Mouse (Mus musculus): ENCODE measurements at regions not wholly inside any gene's neighbourhood (a gene's known extent, or its start where the extent isn't known, plus 50 kb on each side); places are given as distances from the start of the nearest gene placed in this dataset.

GRCm38 (mm10) chr1:61050346-61050745 lies 72.6 kb downstream of the Icos start:
- no peak for DNase-seq

DNA sequence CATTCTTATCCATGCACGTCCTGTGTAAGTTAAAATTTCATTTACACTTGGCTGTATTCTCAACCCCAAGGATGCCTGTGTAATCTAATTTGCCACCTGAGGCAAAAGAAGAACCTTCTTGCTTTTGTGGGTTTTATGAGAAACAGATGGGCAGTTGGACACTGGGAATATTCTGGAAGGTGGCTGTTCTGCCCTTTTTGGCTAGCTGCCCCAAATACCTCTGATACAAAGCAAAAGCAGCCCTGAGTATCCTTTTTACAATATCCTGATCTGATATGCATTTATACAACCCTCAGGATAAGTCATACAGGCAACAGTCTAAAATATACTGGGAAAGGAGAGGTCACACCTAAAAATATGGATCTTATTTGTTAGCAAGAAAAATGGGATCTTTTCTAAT lies 75.9 kb downstream of the Icos start:
- no peak for DNase-seq

GRCm38 (mm10) chr1:61054391-61054790 lies 76.7 kb downstream of the Icos start:
- no peak for DNase-seq

GRCm38 (mm10) chr1:61055176-61055575 lies 77.4 kb downstream of the Icos start:
- peak; percentile 6 for DNase-seq

GRCm38 (mm10) chr1:61059910-61060536 lies 82.3 kb downstream of the Icos start:
- DNase-seq = no peak

- no peak for DNase-seq
Measured at GRCm38 (mm10) chr1:61061892-61062460, 84.2 kb downstream of the Icos start.

GRCm38 (mm10) chr1:61068112-61068511 lies 90.4 kb downstream of the Icos start:
- no peak for DNase-seq

DNA sequence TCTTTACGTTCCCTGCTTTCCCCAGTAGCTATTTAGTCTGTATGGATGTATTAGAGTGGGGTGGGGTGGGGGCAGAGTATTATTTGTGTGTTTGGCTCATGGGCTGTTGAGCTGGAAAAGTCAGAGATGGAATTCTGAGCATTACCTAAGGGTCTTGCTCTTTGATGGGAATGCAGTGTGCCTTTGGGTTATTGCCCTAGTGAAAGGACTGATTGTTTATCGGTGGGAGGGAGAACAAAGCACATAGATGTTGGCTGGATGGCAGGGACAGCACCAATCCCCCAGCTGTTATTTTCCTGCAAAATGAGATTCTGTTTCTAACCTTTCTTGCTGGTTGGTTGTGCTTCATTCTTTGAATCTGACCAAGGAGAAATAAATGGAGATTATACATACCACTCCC lies 96.4 kb downstream of the Icos start:
- DNase-seq = no peak

- peak; percentile 10 for DNase-seq
Measured at GRCm38 (mm10) chr1:61075335-61075734, 97.6 kb downstream of the Icos start.

DNA sequence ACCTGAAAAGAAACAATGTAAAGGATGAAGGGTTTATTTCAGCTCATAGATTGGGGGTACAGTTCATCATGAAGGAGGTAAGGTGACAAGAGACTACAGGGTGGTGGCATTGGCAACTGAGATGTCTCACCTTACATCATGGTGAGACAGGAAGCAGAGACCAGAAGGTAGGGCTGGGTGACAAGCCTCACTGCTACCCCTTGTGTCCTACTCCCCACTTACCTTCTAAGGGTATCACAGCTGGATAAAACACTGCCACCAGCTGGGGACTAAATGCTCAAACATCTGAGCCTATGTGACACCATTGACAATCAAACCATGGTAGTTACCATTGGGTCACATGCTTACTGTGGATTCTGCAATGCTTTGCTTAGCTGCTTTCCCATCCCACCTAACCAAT lies 107.0 kb downstream of the Icos start:
- no peak for DNase-seq

DNA sequence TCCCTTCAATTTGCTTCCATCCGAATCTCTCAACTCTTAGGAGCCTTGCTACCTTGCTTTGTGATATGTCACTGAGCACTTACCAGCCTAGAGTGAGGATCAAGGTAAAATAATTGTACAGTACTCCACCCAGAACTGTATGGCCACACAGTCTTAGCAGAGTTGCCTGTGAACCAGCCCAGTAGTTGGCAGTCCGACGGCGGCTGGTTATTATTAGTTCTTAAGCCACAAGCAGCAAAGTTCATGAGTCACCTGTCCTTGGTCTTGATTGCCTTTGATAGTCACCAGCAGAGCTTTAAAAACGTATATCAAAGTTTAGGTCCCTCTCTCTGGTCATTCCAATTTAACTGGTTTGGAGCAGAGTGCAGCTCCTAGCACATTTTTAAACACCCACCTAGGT lies 109.1 kb downstream of the Icos start:
- DNase-seq = no peak

DNA sequence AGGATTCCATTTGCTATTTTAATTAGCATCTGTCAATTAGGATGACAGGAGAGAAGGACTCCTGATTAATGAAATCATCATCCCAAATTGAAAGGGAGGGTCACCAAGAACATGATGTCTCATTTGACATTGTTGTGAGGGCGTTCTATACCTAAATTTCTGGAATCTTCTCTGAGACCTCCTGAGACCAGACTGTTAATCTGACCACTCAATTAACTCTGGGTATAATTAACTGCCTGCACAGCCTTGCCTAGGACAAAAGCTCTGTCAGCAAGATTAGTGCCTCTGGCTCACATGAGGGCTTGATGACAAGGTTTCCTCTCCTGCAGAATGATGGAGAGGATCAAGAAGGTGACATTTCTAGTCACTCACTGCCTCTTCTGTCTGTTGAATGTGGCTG lies 113.1 kb downstream of the Icos start:
- no peak for DNase-seq

GRCm38 (mm10) chr1:61095481-61096165 lies 117.9 kb downstream of the Icos start:
- no peak for DNase-seq

DNA sequence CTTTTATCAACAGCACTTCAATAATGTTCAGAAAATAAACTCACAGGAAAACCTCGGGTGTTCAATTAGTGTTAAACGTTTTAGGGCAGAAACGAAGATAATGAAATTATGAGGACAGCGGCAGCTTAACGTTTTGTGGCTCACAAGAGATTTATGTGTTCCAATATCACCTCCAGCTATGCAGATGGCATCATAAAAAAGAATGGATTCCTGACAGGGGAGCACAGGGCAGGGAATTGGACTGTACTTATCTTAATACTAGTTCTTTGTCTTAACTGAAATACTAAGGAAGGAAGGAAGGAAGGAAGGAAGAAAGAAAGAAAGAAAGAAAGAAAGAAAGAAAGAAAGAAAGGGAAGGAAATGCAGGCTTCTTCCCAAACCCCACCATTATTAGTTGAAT lies 121.6 kb downstream of the Icos start:
- no peak for DNase-seq

GRCm38 (mm10) chr1:61101679-61102078 lies 124.0 kb downstream of the Icos start:
- DNase-seq = no peak

- DNase-seq = no peak
Measured at GRCm38 (mm10) chr1:61102346-61102745, 124.6 kb downstream of the Icos start.

- DNase-seq = no peak
Measured at GRCm38 (mm10) chr1:61103581-61103980, 125.9 kb downstream of the Icos start.

DNA sequence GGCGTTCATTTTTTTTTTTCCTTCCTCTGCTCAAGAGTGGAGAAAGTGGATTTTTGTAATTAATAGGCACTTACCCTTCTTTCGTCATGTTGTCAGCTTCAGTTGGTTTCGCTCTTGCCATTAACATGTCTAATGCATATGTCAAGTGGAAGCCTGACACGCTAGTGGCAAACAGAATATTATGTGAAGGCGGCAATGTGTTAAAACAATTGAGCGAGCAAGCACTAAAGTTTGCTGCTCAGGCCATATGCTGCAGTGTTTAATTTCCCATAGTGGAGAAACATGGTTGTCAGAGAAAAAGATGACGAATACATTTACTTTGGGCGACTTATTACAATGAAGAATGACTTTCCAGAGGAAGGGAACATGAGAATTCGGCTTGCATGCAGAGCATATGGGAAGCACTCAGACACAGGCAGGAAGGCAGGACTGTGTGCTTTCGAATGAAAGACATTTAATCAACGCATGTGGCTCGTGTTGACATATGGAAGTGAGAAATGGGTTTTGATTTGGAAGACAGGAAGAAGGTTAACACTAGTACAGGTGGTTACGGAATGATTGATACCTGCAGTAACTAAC lies 134.1 kb downstream of the Icos start:
- DNase-seq = no peak

DNA sequence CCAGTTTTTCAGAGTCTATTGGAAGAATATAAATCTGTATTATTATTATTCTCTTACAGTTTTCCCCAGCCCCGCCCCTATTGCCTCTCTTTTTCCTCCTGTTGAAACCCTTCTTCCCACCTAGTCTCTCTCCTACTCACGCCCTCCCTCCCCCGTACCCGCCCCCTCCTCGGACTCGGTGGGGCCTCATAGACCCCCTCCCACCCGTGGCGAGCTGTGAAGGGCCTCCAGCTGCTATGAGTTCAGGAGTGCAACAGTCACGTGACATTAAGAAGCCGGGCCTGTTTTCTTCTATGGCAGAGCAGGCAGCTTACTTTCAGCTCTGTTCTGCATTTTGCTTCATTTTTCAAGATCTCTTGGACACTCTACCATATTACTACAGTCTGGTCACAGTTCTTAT lies 139.8 kb downstream of the Icos start:
- DNase-seq = no peak

DNA sequence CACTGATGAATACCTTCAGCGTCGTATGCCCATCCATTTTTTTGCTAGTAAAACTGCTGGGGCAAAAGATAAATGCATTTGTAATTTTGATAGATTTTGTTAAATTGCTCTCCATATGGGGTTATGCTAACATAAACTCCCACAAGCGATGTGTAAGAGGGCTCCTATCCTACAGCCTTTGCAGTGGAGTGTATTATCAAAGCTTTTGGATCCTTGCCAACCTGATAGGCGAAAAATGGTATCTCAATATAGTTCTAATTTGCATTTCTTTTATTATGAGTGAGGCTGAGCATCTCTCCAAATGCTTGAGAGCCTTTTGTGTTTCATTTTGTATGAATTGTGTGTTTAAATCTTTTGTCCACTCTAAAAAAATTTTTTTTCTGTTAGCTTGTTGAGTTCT lies 140.3 kb downstream of the Icos start:
- DNase-seq = no peak

DNA sequence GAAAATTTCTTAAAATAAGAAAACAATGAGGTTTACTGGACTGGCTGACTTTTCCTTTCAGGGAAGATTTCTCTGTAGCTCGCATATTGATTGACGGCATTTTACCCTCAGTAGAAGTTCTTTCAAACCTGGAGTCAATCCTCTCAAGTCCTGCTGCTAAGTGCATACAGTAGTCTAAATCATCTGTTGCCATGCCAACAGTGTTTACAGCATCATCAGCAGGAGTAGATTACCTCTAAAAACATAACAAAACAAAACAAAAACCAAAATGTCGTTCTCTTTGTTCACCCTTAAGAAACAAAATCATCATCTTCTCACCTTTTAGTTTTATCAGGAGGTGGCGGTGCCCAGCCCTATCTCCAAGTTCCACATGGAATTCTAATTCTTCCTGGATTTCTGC lies 143.8 kb downstream of the Icos start:
- no peak for DNase-seq

DNA sequence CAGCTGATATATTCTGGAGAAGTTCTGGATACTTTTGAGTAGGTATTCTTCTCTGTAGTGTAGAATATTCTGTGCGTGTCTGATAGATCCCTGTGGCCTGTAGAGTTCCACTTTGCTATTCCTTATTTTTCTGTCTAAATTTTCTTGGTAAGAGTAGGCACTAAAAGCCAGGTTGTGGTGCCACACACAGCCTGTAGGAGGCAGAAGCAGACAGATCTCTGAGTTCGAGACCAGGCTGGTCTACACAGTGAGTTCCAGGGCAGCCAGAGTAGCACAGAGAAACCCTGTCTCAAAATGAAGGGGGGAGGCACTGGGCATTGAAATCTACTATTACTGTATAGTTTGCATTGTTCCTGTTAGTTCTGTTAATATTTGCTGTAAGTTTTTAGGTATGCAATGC lies 147.4 kb downstream of the Icos start:
- no peak for DNase-seq

GRCm38 (mm10) chr1:61135597-61136545 lies 158.1 kb downstream of the Icos start:
- DNase-seq = no peak
